Mouse (Mus musculus): ENCODE data around the gene Clstn2.

DNA sequence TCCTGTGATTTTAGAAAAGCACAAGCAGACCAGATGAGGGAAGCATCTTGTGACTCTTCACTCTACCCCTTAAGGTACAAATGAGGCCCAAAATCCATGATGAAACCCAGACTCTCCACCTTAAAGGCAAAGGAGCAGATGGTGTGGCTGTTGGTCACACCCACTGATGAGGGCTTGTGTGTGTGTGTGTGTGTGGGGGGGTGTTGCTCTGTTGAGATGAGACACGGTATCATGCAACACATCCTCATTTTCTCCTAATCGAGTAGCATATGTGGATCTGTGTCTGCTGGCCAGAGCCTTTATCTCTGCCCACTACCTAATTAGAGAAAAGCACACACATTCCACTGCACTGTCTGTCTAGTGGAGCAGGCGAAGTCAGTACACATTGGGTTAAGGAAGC, 387.2 kb downstream of the Clstn2 start:
- no peak for TF ChIP-seq CTCF (IDR thresholded peaks at IDR 0.05; ENCODE audit: low read depth)
- TF ChIP-seq EP300 (optimal IDR thresholded peaks at IDR 0.05) = no peak

Measured in stomach, postnatal 0 days (tissue).